Mouse (Mus musculus) right cerebral cortex, postnatal 14 days (tissue): ENCODE measurements at regions not wholly inside any gene's neighbourhood (a gene's known extent, or its start where the extent isn't known, plus 50 kb on each side); places are given as distances from the start of the nearest gene placed in this dataset.

ENCODE experiments used
- DNase-seq: peaks from one replicate; pipeline ENCODE4 v3.0.0; 2022

DNA sequence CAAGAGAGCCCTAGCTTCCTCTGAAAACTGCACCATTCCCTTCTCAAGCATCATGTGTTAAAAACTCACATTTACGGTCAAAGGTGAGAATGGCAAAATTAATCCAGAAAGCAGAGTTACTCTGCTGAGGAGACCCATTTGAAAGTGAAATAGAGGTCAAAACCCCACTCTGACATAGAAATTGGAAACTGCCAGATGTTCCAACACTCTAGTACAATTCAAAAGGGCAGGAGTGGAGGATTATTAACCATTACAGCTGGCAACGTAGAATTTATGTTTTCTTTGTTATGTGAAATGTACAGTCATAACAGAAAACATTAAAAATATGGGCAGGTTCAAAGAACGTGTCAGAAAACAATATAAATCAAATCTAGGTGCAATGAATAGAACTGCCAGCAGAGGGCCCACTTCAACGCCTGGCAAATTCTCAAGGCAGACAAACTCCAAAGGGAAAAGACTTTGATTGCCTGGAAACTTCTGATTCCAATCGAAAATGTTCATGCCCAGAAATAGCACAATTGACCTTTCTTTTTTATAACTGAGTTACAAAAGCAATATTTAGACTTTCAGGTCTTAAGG lies 54.2 kb upstream of the Rfpl4b start:
- DNase-seq = peak; percentile 30

DNA sequence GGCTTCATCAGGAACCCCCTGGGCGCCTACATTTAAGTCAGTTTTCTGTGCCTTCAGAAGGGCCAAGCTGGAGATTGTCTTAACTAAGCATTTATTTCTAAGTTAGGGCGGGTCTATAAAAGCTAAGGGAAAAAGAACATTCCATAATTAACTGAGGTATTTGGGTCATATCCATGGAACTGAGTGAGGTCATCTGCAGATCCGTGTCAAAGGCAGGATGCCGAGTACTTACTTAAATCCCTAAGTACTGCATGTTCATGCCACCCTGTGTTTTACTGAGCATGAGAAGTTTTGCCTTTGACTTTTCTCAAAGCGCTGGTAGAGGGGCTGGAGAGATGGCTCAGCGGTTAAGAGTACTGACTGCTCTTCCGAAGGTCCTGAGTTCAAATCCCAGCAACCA lies 57.7 kb upstream of the Rfpl4b start:
- DNase-seq = no peak

DNA sequence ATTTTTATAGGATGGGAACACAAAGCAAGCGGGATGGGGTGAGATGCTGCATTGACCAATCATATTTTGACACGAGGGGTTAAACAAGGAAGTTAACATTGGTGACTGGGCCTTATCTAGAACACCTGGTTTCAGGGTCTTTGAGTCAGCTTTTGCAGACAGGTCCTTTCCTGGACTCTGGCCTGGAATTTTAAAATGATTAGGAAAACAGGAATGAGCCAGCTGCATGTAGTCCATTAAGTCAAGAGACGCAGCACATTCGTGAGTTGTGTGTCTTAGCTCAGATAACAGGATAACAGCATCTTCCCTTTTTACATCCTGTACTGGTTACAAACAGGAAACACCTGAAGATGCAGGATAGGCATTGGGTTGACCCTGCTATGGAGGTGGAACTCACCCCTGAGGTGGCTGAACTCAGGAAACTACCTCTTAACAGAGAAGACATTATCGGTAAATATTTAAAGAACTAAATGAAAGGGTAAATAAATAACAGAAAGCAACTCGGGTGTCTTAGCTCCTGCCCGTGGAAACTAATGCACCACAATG lies 59.1 kb upstream of the Rfpl4b start:
- DNase-seq = no peak

DNA sequence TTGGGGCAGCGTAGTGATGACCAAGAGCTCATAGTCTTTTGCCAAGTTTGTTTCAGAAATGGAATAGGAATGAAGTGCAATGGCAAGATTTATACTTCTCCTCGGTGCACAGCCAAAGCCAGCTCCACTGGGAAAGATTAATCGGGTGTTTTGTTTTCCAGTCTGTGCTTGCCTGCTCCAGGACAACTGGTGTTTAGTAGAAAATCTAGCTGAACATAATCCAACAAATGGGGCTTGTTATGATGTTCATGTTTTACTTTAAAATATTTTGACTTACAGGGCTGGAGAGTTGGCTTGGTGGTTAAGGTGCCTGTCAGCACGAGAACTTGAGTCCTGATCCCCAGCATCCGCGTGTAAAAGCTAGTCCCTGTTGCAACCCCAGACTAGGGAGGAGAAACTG lies 60.6 kb upstream of the Rfpl4b start:
- DNase-seq = no peak

DNA sequence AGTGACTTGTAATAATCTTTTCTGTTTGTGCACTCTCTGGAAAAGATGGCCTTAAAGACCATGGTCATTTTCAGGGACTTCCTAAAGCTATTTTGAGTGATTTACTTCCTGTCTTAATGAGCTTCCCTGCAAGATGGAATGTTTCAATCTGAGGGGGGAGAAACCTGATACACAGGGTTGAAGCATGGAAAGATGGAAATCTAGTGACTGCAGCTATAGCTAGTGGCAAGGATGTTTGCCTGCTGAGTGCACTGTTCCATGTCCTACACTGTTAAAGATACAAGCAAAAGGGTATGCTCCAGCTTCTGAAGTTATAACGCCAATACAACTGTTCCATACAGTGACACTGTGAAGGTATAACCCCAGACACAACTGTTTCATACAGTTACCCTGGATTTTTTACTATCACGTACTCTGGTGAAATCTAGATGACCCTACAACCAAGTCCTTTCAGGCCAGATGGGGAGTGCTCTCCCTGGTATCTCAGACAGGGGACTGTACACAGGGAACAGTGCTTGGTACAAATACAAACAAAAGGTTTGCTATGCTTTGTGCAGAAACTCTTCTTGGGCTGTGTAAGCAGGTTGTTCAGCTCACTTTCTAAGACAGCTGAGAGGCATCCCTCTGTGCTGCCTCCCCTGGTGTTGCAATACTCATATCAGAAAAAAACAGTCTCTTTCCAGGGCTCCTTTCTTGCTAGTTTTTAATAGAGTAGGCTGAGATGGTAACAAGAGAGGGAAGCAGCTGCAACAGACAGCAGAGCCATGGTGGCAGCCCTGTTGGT lies 62.4 kb upstream of the Rfpl4b start:
- DNase-seq = no peak

DNA sequence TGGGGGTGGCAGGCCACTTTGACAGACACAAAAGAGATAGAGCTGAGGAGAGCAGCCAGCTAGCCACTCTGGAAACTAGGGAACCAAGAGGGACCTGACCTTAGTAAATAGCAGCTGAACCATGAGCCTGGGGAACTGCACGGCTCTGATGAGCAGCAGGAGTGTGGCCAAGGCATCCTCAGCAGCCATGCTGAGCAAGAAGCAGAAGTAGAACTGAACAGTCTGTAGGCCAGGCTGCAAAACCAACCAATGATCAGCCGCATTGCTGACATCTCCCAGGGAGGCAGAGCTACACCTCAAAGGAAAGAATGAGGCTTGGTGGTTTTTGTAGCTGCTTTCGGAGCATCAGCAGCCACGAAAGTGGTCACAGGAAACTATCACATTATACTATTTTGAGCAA lies 63.1 kb upstream of the Rfpl4b start:
- DNase-seq = no peak

DNA sequence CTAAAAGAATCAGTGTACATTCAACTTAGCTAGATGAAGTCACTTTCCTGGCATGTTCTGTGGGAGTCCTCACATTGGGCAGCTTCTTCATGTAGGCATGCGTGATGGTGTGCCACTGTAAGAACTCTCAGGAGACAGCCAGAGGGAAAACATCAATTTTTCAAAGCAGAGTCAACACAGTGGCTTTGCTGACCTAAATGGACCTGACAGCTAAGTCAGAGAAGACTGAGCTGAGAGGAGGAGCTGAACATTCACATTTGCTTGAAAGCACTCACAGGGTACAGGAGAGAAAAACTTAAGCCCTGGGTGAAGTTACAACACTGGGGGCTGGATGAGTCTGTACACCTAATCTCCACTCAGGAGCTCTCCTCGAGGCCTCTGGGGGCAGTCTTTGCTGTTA lies 64.9 kb upstream of the Rfpl4b start:
- DNase-seq = no peak

DNA sequence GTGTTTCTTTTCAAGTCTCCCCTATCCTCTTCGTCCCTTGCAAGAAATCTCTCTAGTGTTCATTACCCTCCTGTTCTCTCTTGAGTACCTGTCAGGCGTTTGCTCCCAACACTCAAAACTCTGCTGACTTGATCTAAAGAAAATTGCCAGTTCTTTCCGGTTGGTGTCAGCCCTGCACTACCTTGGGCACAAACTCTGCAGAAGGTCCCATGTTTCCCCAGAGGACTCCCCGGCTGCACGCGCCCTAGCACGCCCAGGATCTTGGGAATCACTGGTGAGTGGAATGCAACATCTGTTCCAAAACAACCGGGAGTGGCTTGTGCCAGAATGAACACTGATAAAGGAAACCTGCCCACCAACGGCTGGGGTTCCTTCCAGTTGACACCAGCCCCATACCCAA lies 66.3 kb upstream of the Rfpl4b start:
- no peak for DNase-seq

DNA sequence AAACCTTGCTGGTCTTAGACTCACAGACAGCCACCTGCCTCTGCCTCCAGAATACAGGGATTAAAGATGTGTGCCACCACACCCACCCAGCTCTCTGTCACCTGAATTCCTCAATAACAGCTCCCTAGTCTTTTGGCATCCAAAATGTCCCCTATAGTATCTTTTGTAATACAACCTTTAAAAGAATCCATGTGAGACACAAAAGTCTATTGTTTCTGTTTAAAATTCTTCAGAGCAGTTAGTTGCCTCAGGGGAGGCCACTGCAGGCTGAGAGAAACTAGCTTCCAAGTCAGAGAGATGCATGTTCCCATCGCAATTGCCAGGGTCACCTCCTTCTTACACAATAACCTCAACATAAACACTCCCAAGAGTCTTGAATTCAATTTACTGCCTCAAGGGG lies 70.6 kb upstream of the Lama4 start:
- no peak for DNase-seq

DNA sequence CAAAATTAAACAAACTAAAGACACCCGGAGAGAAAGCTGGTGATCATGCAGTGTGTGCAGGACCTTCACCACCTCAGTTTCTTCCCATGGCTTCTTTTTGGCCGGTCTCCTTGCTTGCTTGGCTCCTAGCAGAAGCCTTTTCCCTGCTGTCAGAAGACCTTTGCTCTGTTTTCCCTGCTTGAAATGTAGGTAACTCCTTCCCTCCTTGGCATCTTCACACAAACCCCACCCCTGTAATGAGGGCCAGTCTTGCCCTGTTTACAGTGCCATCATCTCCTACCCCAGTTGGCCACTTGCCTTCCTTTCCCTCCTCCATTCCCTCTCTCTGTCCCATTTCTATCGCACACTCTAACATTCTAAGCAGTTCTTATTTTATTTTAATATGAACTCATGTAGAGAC lies 69.7 kb upstream of the Lama4 start:
- DNase-seq = no peak

DNA sequence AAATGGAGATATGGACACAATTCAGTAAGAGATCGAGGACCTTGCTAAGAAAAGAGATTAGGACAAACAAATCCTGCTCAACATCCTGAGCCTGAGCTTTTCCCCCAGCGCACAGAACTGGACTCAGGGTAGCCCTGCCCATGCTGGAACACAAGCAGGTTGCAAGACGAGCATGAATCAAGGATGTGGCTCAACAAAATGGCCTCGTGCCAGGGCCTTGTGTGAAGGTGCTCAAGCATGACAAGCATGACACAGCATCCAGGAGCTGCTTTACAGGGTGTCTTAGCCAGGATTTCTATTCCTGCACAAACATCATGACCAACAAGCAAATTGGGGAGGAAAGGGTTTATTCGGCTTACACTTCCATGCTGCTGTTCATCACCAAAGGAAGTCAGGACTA lies 67.7 kb upstream of the Lama4 start:
- peak; percentile 15 for DNase-seq

DNA sequence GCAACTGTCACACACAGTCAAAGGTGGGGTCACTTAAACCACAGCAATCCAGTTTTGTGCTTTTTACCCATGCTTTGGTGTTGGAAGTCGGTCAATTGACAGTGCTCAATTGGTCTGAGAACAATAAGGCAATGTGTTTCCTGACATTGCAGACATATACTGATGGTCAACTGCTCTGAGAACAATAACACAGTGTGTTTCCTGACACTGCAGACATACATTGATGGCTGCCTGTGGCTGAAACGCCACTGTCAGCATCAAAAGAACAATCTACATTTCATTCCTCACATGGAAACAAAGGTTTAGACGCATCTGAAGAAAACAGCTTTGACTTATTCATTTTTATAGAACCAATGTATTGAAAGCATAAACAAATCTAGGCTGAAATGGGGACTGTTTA lies 59.2 kb upstream of the Lama4 start:
- DNase-seq = no peak

DNA sequence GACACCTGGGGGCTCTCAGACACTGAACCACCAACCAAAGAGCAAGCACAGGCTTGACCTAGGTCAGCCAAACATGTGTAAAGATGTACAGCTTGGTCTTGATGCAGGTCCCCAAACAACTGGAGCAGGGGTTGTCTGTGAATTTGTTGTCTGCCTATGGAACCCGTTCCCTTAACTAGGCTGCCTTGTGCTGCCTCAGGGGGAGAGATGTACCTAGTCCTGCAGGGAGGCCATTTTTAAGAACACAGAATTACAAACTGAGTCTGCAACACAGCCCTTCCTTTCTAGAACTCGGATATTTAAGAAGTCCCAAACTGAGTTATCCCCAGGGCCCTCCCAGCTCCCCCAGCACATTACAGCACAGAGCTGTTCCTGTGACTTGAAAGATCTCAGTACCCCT lies 57.5 kb upstream of the Lama4 start:
- DNase-seq = no peak

DNA sequence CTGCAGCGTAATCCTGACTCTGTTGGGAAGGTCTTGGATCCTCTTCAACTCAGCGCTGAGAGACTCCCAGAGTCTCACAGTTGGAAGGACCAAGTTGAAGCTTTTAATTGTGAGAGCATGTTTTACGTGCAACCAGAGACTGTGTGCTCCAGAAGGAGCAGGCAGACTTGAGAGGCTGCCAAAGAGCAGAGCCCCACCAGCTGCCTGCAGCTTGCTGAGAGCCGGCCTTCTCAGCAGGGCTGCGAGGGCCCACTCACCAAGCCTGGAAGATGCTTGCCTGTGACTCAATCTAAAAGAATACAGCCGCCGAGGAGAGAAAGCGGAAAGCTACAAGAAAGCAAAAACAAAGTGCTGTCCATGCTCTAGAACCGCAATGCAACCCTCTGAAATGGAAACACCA lies 57.0 kb upstream of the Lama4 start:
- DNase-seq = peak; percentile 72

DNA sequence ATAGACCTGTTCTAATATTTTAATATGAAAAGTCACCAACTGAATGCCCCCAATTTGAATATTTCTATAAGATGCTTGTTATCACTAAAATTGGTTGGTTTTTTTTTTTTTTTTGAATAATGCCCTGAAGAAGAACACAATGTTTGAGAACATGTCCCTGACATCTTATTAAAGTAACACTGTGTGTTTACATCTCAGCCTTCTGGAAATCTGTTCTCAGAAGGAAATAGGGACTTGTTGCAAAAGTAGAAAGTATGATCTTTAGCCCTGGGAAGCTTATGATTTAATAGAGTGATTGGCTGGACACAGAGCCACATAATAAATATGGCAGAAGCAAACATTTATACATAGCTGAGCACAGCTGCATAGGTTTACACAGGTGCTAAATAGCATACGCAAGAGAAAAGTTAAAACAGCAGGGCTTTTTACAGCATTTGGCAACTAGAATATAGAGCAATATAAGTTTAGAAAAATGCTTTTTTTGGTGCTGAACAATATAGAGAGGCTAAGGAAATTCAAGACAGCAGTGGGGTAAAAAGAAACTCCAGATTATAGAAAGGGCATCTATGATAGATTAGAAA lies 56.1 kb upstream of the Lama4 start:
- no peak for DNase-seq

DNA sequence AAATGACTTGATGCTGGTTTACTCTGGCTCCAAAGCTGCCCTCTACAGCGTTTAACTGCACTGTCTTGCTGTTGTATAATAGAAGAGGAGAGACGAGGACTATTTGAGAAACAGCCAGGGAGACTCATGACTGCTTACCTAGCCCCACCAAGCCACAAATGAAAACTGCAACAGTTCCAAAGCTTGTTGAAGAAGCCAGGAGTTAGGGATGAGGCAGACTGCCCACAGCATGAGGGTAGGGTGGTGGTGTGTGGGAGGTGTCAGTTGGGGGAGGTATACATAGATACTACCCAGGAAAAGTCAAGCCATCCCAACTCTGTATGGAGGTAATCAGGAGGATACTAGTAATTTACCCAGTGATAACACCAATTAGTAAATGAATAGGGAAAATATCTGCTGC lies 55.5 kb upstream of the Lama4 start:
- peak; percentile 7 for DNase-seq

DNA sequence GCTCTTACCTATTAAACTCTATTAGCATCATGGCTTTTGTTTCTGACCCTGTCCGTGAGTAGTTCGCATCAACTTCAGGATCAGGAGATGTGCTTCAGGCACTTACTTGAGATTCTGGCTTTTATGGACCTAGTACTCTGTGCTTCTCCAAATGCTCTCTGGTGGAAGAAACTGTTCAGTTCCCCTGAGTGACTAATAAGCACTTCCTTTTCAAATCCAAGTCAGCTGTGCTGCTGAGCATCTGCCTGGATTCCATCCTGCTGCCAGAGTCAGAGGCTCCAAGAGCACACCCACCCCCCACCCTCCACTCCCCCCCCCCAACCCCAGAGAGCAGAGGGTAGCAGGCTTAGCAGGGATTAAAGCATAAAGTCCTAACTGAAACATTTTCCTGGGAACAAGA lies 52.3 kb upstream of the Lama4 start:
- DNase-seq = no peak
